Mouse (Mus musculus): Measurements from ENCODE around the gene Vkorc1l1.

The Vkorc1l1 gene

DNA sequence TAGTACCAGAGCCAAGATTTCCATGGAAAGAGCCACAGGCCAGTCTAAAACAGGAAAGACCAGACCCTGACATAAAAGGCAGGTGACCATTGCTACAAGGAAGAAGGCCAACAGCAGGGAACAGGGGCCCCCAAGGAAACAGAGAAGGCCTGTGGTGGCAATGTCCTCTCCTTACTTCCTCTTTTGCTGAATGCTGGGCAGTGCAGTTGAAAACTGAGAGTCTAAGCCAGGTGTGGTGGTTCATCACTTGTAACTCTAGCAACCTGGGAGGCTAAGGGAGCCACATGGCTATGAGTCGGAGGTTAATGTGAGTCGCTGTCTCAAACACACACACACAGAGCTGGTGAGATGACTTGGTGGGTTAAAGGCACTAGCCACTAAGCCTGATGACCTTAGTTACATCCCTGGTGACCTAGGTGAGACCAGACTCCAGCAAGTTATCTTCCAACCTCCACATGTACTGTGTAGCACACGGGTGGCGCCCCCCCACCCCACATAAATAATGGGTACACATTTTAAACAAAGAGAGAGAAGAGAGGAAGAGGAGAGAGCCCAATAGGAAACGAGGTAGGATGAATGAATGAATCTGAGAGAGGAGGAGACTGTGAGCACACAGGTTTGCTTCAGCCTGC is 59.7 kb downstream of the Vkorc1l1 start:
- no peak for DNase-seq (ENCODE audit: low read depth, low spot score)

DNA sequence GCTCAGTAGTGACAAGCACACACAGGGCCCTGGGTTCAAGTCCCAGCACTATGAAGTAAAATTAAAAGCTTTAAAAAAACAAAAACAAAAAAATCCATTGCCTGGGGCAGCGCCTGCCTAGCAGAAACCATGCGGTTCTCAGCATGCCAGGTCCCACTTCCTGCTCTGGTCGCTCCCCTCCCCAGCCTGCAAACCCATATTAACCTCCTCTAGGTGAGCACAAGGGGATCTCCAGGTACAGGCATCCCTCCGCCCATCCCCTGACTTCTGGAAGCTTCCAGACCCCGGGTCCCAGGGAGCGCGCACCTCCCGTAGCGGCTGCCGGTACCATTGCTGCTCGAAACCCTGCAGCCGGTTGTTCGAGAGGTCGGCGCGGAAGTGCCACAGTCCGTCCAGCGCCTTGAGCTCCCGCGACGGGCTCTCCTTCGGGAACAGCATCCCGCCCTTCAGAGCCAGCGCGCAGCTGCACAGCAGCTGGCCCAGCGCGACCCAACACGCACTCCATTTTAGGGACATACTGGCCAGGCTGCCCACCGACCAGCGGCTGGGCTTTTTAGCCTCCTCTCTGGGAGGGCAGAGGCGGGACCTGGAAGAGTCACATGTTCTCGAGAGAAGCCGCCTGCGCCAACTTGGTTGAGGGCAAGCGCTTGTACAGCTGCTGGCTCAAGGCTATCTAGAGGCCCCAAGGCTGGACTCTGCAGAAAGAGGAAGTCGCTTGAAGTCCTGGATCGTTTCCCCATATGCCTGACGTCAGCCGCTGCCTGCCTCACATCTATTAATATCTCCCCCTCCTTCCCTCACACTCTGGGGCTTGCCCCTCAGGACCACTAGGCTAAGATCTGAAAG is 60.8 kb downstream of the Vkorc1l1 start, which contains the start of gene Gusb:
Gene Gusb, minus strand, starts transcription at position 749 of the 846 bp plus-strand sequence.
- peak; percentile 89 for DNase-seq (ENCODE audit: low read depth, low spot score)

DNA sequence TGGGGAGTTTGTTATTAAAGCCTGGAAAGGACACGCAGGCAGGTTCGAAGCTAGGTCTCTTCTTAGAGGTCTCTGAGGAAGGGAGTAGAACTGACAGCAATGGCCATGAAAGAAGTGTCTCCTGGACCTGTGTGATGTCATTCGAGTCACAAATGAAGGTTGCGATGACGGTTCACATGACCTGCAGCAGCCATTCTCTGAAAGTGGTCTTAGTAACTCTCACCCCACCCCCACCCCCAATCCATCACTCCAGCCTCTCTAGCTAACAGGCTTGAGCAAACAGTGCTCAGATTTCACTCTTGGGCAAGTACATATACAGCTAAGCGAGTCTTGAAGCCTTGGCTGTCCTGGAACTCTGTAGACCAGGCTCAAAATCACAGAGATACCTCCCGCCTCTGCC is 61.5 kb downstream of the Vkorc1l1 start:
- DNase-seq (ENCODE audit: low read depth, low spot score) = no peak

DNA sequence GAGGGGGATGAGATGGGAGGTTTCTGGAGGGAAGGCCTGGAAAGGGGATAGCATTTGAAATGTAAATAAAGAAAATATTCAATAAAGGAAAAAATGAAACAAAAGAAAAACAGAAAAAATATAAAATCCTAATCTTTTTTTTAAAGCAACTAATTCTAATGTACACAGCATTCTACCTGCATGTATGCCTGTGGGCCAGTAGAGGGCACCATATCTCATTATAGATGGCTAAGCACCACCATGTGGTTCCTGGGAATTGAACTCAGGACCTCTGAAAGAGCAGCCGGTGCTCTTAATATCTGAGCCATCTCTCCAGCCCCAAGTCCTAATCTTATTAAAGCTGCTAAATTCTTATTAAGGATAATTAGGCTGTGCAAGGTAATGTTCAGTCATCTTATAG is 65.6 kb downstream of the Vkorc1l1 start:
- DNase-seq (ENCODE audit: low read depth, low spot score) = no peak

DNA sequence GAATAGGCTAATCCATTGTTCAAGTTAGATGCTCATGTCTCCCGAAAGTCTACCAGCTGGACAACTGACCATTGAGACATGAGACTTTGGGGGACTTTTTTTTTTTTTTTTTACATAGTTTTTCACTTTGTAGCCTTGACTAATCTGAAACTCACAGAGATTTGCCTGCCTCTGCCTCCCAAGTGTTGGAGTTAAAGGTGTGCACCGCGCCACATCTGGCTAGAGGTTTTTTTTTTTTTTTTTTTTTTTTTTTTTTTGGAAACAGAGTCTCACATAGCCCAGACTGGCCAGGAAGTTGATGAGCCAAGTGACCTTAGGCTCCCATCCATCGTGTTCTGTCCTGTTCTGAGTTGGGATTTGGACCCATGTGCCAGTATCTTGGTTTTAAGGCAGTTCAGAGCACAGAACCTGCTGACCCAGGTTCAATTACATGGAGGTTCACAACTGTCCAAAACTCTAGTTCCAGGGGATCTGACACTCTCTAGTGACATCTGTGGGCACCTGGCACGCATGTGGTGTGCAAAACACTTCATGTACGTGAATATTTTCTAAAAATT is 66.3 kb downstream of the Vkorc1l1 start:
- DNase-seq (ENCODE audit: low read depth, low spot score) = no peak

DNA sequence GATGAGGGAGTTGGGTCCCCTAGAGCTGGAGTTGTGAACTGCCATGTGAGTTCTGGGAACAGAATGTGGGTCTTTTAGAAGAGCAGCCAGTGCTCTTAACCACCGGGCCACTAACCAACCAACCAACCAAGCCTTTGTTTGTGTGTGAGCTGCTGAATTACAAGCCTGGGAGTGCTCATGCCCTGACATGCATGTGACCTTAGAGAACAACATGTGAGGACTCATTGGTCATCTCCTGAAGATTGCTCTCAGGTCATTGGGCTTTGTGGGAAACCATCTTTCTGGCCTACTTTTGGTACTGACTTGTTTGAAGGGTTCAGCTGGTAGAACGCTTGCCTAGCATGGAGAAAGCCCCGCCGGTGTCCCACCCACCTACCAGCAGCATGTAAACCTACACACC is 68.0 kb downstream of the Vkorc1l1 start:
- DNase-seq (ENCODE audit: low read depth, low spot score) = no peak

DNA sequence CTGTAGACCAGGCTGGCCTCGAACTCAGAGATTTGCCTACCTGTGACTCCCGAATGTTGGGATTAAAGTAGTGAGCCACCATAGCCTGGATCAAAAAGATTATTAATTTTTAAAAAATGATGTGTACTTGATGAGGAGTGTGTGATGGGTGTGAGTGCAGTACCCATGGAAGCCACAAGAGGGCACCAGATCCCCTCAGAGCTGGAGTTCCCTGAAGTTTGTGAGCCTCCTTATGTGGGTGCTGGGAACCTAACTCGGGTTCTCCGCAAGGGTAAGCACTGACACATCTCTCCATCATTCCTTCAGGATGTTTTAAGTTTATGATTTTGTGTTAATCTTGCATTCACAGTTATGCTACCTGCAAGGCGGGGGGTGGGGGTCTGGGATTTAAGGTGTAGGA is 69.2 kb downstream of the Vkorc1l1 start:
- DNase-seq (ENCODE audit: low read depth, low spot score) = no peak

DNA sequence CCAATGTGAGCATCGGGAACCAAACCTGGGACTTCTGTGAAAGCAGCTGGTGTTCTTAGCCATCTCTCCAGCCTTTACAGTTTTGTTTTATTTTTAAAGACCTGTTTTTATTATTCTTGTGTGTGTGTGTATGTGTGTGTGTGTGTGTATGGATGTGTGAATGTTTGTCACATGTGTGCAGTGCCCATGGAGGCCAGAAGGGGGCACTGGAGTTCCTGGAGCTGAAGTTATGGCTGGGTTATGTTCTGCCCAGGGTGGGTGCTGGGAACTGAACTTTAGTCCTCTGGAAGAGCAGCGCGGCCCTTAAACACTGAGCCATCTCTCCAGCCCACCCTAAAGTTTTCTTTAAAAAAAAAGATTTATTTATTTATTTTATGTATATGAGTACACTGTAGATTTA is 73.3 kb downstream of the Vkorc1l1 start:
- no peak for DNase-seq (ENCODE audit: low read depth, low spot score)

DNA sequence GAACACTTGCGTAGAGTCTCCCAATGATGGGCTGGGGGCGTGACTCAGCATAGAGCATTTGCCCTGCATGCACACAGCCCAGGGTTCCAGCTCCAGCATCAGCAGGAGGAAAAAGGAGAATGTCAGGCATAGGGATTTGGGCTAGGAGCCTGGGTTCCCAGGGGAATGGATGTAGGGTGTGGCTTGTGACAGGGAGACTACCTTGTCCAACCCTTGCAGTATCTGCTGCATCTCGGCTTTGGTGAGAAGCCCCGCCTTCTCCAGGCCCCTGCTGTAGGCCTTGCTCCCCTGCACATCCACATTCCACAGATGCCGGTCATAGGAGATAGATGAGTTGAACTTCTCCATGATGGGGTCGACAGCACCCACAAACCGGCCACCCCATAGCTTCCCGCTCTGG is 77.7 kb downstream of the Vkorc1l1 start:
- DNase-seq (ENCODE audit: low read depth, low spot score) = no peak

DNA sequence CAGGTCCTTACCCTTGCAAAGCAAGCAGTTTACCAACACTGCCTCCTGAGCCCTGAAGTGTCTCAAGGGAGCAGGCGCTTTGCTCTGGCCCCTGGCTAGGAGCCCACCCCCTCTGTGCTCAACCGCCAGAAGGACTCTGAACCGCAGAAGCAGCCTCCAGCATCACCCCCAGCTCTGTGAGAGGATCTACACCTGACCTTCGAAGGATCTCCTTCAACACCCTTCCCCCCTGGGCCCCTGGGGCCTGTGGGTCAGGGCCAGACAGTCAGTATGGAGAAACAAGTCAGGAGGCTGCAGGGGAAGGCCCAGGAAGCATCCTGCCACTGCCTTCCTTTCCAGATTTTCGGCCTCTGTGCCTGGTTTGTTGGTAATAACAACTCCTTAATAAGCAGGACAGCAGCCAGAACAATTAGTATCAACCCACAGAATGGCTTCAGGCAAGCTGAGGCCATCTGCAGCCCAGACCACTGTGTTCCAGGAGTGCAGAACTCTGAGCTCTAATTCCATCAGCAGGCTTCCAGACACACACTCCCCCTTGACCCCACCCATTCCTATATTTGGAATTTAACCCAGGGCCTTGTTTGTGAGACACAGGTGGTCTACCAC is 79.7 kb downstream of the Vkorc1l1 start:
- peak; percentile 61 for DNase-seq (ENCODE audit: low read depth, low spot score)

DNA sequence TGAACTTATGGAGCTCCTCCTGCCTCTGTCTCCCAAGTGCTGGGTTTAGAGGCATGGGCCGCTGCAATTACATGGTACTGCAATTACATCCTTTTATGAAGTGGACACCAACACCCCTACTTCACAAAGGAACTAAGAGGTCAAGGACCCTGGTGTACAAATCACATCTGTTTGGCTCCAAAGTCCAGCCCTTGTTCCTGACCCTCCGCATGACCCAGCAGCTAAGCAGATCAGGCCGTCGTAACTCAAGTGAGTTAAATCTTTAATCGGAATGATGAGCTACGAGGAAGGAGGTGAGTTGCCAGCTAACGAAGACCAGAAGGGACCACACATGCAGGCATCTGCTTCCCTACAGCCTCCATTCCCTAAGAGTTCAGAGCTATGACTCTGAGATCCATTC is 80.6 kb downstream of the Vkorc1l1 start:
- no peak for DNase-seq (ENCODE audit: low read depth, low spot score)

DNA sequence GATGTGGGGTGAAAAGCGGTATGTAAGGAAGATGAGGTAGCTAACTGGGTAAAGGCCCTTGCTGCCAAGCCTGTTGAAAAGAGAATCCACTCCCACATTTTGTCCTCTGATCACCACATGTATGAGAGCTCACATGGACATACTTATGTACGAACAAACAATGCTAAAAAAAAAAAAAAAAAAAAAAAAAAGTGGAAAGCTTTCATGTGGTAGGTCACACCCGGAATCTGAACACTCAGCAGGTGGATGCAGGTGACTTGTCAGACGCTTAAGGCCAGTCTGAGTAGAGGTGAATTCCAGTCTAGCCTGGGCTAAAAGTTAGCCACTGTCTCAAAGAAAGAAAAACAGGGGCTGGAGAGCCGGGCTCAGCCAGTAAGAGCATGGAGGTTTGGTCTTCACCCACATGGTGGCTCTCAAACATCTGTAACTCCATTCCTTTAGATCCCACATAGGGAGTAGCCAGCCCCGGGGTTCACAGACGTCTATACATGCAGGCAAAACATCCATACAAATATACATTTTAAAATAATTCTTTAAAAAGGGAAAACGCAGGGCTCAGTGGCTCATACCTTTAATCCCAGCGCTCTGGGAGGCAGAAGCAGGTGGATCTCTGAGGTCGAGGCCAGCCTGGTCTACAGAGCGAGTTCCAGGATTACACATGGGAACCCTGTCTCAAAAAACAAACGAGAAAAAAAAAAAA is 81.4 kb downstream of the Vkorc1l1 start:
- no peak for DNase-seq (ENCODE audit: low read depth, low spot score)

DNA sequence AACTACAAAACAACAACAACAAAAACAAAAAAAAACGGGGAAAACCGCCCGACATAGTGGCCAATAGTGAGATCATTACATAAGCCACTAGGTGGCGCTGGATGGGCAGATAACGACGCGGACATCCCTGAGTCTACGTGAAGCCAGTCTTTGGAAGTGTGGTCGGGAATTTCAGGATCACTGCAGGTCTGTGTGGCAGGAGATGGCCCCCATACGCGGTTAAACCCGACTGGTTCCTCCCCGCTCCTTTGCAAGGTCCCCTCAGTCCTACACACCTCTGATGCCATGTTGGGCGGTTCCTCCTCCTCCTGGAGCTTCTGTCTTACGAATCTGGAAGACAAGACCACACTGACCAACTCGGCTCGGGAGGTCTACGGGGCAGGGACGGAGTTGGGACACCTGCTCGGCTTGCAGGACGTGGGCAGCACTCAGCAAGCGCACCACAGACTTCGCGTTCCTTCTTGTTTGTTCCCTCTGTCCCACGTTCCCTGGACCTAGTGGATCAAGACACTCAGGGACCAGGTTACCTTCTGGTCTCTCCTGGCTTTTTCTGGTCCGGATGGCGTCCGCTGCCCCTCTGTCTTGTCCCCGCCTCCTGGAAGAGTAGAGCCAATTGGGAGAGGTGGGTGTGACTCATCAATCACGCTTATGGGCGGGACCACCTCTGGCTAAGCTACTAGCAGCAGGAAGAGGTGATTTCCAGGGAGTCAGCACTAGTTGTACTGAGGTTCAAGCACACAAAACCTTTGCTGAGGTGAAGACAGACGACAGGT is 82.2 kb downstream of the Vkorc1l1 start:
- DNase-seq (ENCODE audit: low read depth, low spot score) = peak; percentile 93

DNA sequence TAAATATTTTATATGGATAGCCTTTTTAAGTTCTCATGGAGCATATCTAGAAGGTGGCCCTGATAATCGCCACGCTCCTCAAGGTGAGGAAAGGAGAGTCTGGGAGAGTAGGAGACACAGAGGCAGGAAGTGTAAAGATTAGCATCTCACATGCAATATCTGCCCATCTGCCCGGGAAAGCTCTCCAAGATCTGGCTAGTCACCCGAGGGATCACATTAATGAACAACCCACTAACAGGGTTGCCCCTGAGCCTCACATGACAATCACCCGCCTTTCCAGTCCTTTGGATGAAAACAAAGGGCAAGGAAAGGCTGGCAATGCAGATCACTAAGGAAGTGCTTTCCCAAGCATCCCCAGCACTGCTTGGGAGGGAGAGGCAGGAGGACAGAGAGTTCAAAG is 85.4 kb downstream of the Vkorc1l1 start:
- DNase-seq (ENCODE audit: low read depth, low spot score) = no peak

DNA sequence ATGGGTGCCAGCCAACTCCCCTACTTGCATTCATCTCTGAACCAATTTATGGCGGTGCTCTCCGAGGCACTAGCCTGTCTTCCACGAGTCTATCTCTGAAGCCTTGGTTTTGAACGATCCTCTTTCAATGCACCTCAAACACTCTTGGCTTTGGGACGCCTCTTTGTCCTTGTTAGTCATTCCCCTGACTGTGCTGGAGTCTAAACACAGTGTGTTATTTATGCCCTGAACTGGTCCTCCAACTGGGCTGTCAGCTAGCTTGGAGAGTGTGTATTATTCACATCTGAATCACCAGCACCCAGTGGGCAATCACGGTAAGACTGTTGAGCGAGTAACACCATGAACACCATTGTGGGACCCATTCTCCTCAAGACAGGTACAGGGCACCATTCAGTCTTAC is 85.9 kb downstream of the Vkorc1l1 start:
- DNase-seq (ENCODE audit: low read depth, low spot score) = no peak

DNA sequence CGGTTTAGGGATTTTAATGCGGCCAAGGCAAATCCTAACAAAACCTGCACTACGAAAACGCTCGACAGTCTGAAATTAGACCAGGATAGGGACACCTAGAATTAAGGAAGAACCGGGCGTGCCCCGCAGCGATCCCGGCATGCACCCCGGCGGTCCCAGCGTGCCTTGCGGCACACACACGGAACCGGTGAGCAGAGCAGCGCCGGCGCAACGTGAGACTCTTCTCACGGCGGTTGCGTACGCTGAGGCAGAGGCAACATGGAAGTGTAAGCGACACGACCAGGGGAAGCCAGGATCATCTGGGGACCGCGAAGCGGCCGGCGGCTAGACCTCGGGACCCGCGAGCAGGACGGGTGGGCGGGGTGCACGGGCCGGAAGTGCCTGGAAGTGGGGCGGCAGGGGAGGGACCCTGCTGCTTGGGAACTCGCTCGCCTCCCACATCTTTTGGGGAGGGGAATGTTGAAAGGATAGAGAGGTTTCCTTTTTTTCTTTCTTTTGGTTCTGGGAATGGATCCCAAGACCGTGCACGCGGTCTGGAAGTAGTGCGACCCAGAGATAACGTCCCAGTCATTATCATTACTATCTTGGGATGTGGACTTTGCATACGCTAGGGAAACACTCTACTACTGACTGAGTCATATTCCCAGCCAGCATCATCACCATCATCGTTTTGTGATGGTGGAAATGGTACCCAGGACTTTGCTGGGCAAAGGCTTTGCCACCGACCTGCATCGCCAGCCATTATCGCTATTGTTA is 87.5 kb downstream of the Vkorc1l1 start, which contains the start of the genes Asl and Crcp:
Gene Asl, minus strand, starts transcription at position 106 of the 756 bp plus-strand sequence.
Gene Crcp, plus strand, starts transcription at position 149 of the 756 bp plus-strand sequence.
- peak; percentile 94 for DNase-seq (ENCODE audit: low read depth, low spot score)

DNA sequence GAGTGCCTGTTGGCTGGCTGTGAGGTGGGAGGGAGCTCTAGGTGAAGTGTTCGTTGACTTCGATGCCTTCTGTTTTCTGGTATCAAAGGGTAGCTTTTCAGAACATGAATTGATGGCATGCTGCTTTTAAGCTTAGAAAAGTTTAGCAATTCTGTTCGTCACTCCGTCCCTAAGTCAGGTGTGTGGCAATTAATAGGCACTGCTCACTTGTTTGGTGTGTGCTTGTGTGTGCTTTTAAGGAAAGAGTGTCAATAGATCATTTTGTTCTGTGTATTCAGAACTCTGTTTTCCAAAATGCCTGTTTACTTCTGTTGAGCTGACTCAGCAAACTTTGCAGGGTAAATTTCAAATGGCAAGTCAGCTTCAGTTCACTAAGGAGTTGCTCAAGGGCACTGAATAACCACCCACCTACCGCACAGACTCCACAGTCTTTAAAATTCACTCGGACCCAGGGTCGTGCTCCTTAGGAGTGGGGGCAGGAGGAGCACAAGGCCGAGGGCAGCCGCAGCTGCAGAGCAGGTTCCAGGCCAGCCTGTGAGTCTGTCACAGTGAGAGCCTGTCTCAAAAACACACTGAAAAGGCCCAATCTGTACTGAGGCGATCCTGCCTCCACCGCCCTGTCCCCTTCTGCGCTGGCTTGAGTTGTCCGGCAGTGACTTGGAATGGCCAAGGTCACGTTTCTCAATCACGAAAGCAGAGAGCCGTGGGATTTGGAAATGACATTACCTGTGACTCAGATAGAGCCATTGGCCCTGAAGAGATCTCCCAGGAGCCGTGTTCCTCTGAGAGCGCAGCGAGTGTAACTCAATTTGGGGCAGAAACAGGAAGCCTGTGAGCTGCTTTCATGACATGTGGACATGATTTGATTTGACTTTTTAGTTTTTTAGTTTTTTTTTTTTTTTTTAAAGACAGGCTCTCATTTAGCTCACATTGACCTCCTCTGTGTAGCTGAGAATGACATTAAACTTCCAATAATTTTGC is 89.9 kb downstream of the Vkorc1l1 start:
- no peak for DNase-seq (ENCODE audit: low read depth, low spot score)

DNA sequence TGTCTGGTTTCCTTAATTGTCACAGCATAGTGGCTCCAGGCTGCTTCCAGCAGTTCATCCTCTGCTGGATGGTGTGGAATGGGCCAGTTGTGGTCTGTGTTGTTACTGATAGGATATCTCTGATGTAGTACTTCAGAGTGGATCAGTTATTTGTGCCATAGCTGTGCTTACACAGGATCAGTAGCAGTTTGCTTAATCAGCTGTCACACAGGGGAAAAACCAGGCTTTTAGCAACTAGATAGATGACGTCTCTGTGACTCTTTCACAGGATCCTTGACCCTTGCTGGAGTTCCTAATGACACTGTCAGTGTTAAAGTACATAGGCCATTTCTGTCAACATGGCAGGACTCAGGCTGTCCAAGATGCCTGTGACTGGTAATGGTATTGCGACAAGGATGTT is 92.1 kb downstream of the Vkorc1l1 start:
- no peak for DNase-seq (ENCODE audit: low read depth, low spot score)

Data from brain, adult 2 months (tissue).